8 mouse cellular contexts compared by ENCODE assay signal in the genomic region with DNA sequence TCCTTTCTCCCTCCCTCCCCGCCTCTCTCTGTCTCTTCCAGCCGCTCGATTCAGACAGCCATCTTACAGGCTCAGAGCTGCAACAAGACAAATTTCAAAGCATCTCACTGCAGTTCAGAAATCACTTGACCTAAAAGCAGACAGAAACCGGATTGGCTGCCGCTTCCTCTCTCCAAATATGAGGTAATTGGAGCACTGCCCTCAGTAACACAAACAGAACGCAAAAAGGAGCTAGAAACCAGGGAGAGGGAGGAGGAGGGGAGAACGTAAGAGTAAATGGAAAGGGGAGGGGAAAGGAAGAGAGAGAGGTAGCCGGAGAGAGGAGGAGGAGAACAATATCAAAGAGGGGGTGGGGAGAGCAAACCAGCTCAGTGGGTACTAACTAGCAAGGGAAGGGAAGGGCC.
DNase-seq lines count a peak whose midpoint lies in the region; TF ChIP-seq lines count a peak whose summit lies in the region.

No protein-coding gene starts in this region.

- peak; percentile 34 to 73 for DNase-seq in adrenal gland, adult (ENCODE audit: inconsistent age in 2 of 2, low spot score in 1 of 2)
- DNase-seq in adrenal gland, adult 18-20 months (ENCODE audit: low spot score in 2 of 2) = no peak
- DNase-seq in embryo, embryonic 10.5 days (ENCODE audit: low spot score) = peak; percentile 61
- peak; percentile 47 to 50 for DNase-seq in heart, adult 9 months (ENCODE audit: low spot score in 2 of 2)
- peak; percentile 49 to 54 for DNase-seq in layer of hippocampus, adult 2 months (ENCODE audit: low spot score in 2 of 2)
- peak; percentile 39 to 75 for DNase-seq in lung, adult 18-20 months
- DNase-seq in retina, postnatal 1 day = peak; percentile 71
- DNase-seq in urinary bladder, adult 2 months (ENCODE audit: low spot score) = no peak

- peak overlapping the region; percentile 90 for H3K27ac ChIP-seq in layer of hippocampus, adult 2 months

- H3K4me3 ChIP-seq in layer of hippocampus, adult 2 months = peak overlapping the region; percentile 54

- TF ChIP-seq CTCF in layer of hippocampus, adult 2 months (conservative IDR thresholded peaks at IDR 0.05) = no peak

Comparison
In these comparisons a context has a peak if more than half of its experiments do, and no peak if none do; other contexts are left out.
1. DNase-seq: peak in adrenal gland, adult (2 of 2), embryo, embryonic 10.5 days (single experiment), heart, adult 9 months (2 of 2), layer of hippocampus, adult 2 months (2 of 2), lung, adult 18-20 months (2 of 2) and retina, postnatal 1 day (single experiment); none in adrenal gland, adult 18-20 months (0 of 2) and urinary bladder, adult 2 months (single experiment).